Mouse (Mus musculus) monocyte, adult 5-6 weeks (primary cell): ENCODE results near the gene Dnajb3. TPM values are rescaled to one million over a fixed set of nuclear protein-coding genes. Genes with fewer than 3 reads are reported as not detected.
A peak's percentile ranks its signal among the peaks of the same experiment; 100 is the strongest.

Experiments used
- ATAC-seq: fragments of 153-309, 156-312 bp; replicated peaks from 2 replicates; pipeline ENCODE4 v1.8.0; 2017; ENCODE audit warnings: mild to moderate bottlenecking; ENCODE audit not compliant: low TSS enrichment, insufficient number of reproducible peaks, severe bottlenecking, poor library complexity, low FRiP score
- total RNA-seq: library from RNA; stranded (forward); fragments of 200-1000, 200-491, 200-594 nt; gene quantifications from 3 replicates; pipeline ENCODE4 v1.2.3, GENCODE M21; 2017

Dnajb3 gene
- total RNA-seq, 1 experiment from 2014 or later = not detected

DNA sequence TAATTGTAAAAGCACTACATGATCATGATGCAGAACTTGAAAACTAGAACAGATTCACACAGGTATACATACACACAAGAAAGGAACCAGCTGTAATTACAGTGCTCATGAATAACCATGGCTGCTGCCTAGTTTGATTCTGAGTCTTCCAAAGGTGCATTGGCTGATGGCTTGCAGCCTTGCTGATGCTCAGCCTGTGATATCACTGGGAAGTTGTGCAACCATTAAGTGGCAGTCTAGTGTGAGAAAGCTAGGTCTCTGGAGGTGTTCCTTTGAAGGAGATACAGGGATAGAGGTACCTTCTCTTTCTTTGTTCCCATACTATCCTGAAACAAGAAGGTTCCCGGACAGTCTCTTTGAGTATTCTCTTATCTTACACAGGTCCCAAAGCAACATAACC, 13.5 kb upstream of the Dnajb3 start:
- ATAC-seq = no peak

DNA sequence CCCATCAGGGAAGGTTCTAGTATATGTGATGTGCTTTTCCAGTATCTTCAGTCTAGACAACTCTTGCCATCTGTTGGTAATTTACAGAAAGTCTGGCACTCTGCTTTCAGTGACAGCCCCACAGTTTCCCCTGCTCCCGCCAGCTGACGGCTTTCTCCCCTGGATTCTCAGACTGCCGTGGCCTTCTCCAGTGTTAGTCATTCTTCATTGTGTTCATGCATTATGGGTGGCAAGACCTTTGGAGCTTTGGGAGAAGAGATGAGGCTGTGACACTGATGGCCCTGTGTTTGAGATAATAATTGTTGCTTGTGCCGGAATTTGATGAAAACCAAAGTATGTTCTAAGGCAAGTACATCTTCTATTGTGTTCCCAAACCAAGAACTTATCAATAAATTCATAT, 13.0 kb upstream of the Dnajb3 start:
- no peak for ATAC-seq

DNA sequence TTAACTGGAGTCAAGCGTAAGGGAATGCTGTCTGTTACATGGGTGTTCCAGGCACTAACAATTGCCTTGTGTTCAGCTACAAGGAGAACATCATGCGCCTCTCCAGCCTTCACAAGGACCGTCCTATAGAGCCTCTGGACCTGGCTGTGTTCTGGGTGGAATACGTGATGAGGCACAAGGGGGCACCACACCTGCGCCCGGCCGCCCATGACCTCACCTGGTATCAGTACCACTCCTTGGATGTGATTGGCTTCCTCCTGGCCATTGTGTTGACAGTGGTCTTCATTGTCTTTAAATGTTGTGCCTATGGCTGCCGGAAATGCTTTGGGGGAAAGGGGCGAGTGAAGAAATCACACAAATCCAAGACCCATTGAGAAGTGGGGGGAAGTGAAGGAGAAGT, 12.5 kb upstream of the Dnajb3 start:
- ATAC-seq = no peak

DNA sequence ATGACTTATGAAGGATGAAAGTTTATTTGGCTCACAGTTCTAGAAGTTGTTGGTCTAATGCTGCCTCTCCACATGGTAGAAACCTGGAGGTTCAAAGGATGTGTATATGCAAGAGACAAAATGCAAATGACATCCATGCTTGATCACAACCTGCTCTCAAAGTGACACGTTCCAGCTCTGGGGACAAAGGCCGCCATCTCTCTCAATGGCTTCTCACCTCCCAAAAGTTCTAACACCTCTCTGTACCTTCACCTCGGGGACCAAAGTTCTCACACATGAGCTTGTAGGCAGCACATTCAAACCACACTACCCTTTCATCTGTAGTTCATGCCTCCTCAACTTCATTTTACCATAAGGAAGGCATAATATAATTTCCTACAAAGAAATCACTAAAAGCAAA, 12.0 kb upstream of the Dnajb3 start:
- no peak for ATAC-seq

DNA sequence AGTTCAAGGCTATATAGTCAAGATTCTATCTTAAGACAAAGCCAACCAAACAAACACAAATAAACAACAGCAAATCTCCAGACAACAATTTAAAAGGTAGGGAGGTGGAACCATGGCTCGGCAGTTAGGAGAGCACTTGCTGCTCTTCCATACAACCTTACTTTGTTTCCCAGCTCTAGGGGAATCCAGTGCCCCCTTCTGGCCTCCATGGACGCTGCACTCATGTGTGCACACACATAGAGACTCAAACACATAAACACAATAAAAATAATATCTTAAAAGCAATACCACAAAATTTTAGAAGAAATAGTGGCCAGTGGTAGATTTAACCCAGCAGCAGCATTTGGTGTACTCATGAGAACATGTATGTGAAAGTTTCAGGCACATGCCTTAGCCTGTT, 11.6 kb upstream of the Dnajb3 start:
- ATAC-seq = no peak

DNA sequence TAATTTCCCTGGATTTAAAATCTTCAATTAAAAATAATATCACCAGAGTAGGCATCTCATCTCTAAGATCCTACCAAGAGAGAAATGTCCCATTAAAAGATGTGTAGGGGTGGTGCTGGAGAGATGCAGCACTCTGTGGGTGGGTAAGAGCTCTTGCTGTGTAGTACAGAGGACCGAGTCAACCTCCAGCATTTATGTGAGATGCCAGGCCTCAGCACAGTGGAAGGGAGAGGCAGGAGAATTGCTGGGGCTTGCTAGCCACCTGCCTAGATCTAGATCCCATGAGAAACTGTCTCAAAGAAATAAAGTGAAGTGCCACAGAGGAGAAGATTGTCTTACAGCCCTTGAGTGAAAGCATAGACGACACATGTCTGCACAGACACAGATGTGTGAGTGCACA, 11.0 kb upstream of the Dnajb3 start:
- ATAC-seq = no peak

DNA sequence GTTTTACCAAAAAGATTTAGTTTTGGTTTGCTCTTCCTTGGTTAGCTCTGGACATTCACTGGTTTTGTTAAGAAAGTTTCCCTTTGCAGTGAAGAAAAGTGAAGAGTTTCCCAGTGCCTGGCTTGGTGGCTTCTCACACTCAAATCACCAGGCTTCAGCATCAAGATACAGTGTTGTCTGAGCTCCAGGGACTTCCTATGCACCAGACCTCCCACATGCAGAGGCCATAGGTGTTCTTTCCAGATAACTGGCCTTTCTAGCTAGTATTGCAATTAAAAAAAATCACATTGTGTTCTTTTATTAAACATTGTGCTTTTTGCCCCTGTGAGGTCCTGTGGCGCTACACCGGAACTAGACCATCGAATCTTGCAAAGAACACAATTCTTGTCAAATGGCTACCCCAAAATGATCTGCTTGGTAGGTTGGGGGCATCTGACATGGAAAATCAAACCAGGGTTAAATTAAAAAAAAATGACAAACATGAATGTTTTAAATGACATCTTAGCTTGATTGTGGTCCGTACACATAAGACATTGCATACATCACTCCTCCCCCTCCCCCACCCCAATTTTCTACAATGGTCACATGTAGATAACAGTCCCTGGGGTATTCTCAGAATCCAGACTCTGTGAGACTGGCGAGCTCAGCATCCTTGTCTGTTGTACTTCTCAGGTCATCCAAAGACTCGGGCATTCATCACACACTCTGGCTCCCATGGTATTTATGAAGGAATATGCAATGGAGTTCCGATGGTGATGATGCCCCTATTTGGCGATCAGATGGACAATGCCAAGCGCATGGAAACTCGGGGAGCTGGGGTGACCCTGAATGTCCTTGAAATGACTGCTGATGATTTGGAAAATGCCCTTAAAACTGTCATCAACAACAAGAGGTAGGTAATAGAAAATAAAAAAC, 10.1 kb upstream of the Dnajb3 start:
- no peak for ATAC-seq

DNA sequence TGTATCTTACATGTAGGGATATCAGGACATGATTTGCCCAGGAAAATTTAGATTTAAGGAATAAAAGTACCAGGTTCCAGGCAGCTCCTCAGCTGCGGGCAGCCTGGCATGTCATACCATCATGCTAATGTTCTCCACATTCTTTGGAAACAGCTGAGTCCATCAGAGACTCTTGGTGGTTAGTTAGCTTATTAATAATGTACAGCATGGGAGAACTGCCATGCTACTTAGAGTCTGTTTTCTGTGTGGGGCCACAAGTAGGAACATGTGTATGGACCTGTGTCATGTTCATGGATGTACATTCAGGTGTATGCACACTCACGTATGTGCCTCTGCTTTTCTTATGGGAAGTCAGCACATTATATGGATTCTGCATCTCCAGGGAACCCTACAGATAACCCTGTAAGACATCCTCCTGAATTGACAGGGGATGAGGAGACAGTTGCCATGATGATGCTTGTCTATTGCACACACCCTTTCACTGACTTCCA, 8.9 kb upstream of the Dnajb3 start:
- ATAC-seq = 0 out of 2 replicates have a peak, but pooled peaks have one; percentile 1

DNA sequence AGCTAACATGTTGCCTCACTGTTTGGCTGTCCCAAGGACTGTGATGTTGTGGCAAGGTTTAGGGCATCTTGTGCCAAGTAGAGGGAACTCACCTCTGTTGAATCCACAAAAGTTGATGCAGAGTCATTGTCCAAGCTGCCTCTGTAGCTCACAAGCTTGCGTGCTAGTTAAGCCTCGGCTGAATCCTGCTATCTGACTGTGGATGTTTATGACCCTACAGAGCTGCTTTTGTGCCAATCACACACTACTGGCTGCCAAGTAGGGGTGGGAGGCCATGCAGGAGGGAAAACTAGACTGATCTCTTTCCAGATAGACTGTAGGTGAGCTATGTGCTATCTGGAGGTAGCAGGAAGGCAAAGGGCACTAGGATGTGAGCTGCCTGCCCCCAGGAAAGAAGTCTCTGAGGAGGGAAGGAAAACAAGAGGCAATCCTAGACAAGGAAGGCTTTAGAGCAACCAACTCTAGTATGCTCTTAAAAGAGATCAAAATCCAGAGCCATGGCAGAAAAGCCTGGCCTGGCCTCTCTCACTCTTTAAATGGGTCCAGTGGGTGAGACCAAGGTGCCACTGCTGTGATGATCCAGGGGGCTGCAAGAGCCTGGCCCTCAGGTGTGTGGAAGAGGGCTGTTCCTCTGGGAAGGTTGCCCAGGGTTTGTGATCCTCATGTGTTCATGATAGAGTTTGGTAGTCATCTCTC, 8.3 kb upstream of the Dnajb3 start:
- ATAC-seq = 0 out of 2 replicates have a peak, but pooled peaks have one; percentile 3

DNA sequence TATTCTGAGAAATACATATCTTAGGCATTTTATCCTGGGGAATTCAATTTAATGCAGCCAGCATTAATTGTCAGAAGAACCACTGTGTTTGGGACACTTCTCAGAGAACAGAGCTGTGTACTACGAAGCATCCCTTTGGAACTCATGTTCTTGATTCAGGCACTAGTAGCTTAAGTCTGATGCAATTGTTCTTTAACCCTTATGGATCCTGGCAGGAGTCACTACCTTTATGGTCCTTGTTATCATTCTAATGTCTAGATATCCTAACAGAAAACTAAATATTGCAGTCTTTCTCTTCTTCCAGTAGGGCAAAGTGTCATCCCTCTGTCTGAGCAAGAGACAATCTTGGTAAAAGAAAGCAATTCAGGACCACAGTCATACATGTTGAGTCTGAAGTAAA, 7.5 kb upstream of the Dnajb3 start:
- no peak for ATAC-seq

DNA sequence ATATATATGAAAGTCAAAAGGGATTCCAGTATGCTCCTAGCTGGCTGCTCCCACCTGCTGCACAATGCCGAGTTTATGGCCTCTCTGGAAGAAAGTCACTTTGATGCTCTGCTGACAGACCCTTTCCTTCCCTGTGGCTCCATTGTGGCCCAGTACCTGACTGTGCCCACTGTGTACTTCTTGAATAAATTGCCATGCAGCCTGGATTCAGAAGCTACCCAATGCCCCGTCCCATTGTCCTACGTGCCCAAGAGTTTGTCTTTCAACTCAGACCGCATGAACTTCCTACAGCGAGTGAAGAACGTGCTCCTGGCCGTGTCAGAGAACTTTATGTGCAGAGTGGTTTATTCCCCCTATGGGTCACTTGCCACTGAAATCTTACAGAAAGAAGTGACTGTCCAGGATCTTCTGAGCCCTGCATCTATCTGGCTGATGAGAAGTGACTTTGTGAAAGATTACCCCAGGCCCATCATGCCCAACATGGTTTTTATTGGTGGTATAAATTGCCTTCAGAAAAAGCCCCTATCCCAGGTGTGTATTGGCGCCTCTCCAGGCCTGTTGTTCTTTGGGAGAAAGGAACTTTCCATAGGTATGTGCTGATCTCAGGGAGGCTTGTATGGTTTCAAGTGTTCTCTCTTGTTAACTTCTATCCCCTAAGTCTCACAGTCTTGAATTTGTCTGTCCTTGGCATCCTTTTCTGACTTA, 6.9 kb upstream of the Dnajb3 start:
- ATAC-seq = 0 out of 2 replicates have a peak, but pooled peaks have one; percentile 13

DNA sequence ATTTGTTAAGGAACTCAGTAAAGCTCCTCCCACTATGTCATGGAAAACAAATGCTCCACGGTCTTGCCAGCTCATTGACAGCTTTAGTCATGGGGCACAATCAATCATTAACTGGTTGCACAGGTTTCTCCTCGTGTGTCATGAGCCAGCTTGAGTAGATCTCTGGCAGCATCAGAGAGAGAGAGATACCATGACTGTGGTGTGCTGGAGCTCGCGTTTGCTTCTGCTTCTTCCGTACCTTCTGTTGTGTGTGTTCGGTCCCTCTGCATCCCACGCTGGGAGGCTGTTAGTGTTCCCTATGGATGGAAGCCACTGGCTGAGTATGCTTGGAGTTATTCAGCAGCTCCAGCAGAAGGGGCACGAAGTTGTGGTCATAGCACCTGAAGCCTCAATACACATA, 6.2 kb upstream of the Dnajb3 start, which contains the start of gene Ugt1a1:
TSS of gene Ugt1a1 (plus strand) at position 148 of the 400 bp plus-strand sequence.
- peak; percentile 7; the same call in 1 of the 2 replicates for ATAC-seq

DNA sequence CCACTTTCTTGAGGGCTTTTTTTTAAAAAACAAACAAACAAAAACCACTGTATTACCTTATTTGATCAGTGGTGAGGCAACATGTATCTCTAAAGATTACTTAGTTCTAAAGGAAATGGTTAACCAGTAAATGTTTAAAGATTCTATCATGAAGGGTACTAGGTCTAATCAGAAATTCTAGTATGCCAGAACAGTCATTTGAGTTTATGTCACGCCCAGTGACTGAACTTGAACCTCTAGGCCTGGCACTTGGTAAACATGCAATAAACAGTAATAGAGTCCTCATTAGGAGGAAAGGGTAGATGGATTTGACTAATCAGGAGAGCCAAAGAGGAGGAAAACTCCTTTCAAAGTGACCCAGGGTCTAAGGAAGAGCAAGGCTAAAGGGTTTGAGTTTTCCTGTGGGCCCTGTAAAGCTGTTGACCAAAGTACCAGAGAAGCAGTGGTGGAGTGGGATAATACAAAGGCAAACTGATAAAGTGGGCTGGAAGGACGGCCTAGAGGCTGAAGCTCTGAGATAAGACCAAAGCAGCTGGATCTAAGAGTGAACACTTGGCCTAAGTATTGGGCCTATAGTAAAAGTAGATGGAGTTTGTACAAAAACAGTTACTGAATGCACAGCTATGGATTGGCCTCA, 1.4 kb upstream of the Dnajb3 start:
- no peak for ATAC-seq

DNA sequence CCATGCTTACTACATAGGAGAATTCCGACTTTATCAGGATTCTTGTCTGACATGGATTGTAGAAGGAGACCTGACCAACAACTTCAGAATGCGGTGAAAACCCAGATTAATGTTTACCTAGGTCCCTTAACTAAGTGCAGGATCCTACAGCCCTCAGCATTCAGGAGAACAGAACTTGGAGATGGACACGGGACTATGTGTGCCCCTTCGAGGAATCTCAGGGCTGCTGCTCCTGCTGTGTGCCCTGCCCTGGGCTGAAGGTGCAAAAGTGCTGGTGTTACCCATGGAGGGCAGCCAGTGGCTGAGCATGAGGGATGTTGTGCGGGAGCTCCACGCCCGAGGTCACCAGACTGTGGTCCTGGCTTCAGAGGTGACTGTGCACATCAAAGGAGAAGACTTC, 5.1 kb downstream of the Dnajb3 start, which contains the start of gene Ugt1a2:
TSS of gene Ugt1a2 (plus strand) at position 146 of the 400 bp plus-strand sequence.
- ATAC-seq = no peak

DNA sequence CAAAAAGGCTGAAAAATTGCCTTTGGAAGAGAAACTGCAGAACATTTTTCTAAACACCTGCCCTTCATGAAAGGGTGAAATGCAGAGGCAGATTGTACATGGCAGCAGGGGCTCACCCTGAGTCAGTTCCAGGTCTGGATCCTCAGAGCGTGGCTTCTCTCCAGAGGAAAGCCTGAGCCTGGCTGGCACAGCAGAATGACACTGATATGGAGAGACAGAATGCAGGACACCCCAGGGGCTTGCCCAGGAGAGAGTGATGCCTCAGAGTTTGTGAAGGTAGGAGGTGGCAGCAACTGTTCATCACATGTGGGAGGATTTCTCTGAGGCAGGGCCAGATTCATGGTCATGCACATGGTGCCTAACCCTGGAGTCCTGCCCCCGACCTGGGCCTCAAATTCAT, 5.6 kb downstream of the Dnajb3 start:
- no peak for ATAC-seq

DNA sequence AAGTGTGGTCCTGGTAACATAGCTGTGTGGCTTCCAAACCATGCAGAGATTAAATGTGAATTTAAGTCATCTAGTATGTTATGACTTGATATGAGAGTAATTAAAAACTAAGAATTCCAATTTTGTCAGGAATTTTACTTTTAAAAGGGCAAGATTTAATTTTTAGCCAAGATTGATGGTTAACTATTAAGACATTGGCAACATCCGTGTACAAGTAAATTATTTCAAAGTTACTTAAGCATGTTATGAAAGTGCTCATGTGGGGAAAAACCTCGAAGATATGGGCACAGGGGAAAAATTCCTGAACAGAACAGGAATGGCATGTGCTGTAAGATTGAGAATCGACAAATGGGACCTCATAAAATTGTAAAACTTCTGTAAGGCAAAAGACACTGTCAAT, 8.1 kb downstream of the Dnajb3 start:
- ATAC-seq = no peak

DNA sequence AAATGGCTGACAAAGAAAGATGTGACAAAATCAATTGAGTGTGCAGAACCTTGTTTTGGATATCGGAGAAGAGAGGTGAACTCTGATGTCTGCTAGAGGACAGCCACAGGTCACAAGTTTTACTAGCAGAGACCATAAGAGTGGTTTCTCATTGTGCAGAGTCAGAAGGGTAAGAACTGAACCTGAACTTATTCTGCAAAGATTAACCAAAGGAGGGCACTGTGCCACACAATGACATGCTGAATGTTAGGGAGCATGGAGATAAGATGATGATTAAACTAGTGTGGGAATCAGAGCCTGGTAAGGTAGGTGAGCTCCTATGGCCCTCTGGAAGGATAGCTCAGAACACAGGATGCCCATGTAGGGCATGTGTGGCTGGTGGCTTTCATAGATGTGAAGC, 9.9 kb downstream of the Dnajb3 start:
- no peak for ATAC-seq

DNA sequence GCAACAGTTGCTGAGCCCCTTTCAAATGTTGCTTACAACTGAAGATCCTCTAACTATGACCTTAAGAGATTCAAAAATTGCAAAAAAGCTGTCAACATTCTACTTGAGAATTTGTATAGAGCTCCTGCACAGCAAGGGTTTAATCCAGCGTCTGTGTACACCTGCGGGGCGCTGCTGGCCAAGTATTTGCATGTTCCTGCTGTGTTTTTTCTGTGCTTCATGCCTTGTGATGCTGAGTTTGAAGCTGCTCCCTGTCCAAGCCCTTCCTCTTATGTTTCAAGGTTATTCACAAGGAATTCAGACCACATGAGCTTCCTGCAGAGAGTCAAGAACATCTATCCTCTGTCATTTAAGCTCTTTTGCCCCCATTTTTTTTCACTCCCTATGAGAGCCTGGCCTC, 13.4 kb downstream of the Dnajb3 start:
- no peak for ATAC-seq
